Mouse (Mus musculus) A20 (cell line): ENCODE measurements around the gene Khdc1c.
"Not testable (repeated sequence)": the region's sequence is repeated elsewhere in the genome, so short reads cannot be mapped to it uniquely, and the experiment has no call there.

ENCODE experiments used
- DNase-seq: peaks from one replicate; pipeline ENCODE4 v3.0.0-alpha.2; 2011; ENCODE audit warnings: low read depth, low spot score

Khdc1c gene

GRCm38 (mm10) chr1:21368031-21368430, at the start of gene Khdc1c:
Khdc1c (plus strand) TSS chr1:21368331.
- DNase-seq: not testable (repeated sequence)

GRCm38 (mm10) chr1:21320271-21320670, 47.9 kb upstream of the Khdc1c start:
- DNase-seq: not testable (repeated sequence)

GRCm38 (mm10) chr1:21321656-21322055, 46.5 kb upstream of the Khdc1c start:
- DNase-seq: no peak

- no peak for DNase-seq
Observed at GRCm38 (mm10) chr1:21323996-21324574, 44.0 kb upstream of the Khdc1c start.

GRCm38 (mm10) chr1:21324633-21325032, 43.5 kb upstream of the Khdc1c start:
- no peak for DNase-seq

- no peak for DNase-seq
Observed at GRCm38 (mm10) chr1:21326733-21327132, 41.4 kb upstream of the Khdc1c start.

- DNase-seq: not testable (repeated sequence)
Observed at GRCm38 (mm10) chr1:21331161-21331560, 37.0 kb upstream of the Khdc1c start.

GRCm38 (mm10) chr1:21333222-21333973, 34.7 kb upstream of the Khdc1c start:
- no peak for DNase-seq

- no peak for DNase-seq
Observed at GRCm38 (mm10) chr1:21335836-21336235, 32.3 kb upstream of the Khdc1c start.

GRCm38 (mm10) chr1:21340745-21341144, 27.4 kb upstream of the Khdc1c start:
- DNase-seq: no peak

GRCm38 (mm10) chr1:21344253-21344652, 23.9 kb upstream of the Khdc1c start:
- DNase-seq: peak; percentile 49

GRCm38 (mm10) chr1:21344752-21345151, 23.4 kb upstream of the Khdc1c start:
- DNase-seq: not testable (repeated sequence)

- no peak for DNase-seq
Observed at GRCm38 (mm10) chr1:21349341-21349740, 18.8 kb upstream of the Khdc1c start, which contains the start of gene Khdc1a. Khdc1a (plus strand) TSS chr1:21349641.

- no peak for DNase-seq
Observed at GRCm38 (mm10) chr1:21383256-21383655, 15.1 kb downstream of the Khdc1c start, which contains the start of gene Khdc1b. Khdc1b (plus strand) TSS chr1:21383556.

- no peak for DNase-seq
Observed at GRCm38 (mm10) chr1:21391138-21391671, 23.1 kb downstream of the Khdc1c start.

GRCm38 (mm10) chr1:21402804-21403203, 34.7 kb downstream of the Khdc1c start:
- DNase-seq: no peak

- DNase-seq: no peak
Observed at GRCm38 (mm10) chr1:21407266-21407665, 39.1 kb downstream of the Khdc1c start.

GRCm38 (mm10) chr1:21411331-21412196, 43.4 kb downstream of the Khdc1c start:
- peak; percentile 70 for DNase-seq

GRCm38 (mm10) chr1:21412197-21412555, 44.0 kb downstream of the Khdc1c start:
- DNase-seq: no peak

GRCm38 (mm10) chr1:21419370-21419769, 51.2 kb downstream of the Khdc1c start:
- DNase-seq: no peak
